Mouse (Mus musculus): Measurements from ENCODE around the gene Gse1.

DNA sequence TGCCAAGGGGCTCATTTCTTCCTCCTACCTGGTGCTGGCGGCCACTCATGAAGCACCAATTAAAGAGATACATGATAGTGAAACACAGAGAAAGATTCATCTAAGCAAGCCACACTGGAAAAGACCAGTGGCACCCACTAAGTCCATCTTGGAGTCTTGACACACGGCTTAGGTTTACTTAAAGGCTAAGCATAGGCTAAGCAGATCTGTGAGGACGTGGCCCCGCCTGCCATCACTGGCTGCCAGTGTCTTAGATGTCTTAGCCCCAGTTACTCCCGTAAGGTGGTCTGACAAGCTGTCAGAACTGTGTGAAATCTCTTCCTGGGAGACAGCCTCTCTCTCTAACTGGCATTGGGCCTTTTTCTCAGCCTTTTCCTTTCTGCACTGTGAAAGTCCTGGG, 86.7 kb downstream of the Gse1 start:
- TF ChIP-seq CTCF (IDR thresholded peaks at IDR 0.05; ENCODE audit: control insufficient read depth, insufficient read depth, low read length) (no peak), POLR2A (IDR thresholded peaks at IDR 0.05; ENCODE audit: borderline replicate concordance, control insufficient read depth, low read depth, low read length) (no peak)
